Mouse (Mus musculus) megakaryocyte, embryonic 14.5 days (primary cell): ENCODE measurements at regions not wholly inside any gene's neighbourhood (a gene's known extent, or its start where the extent isn't known, plus 50 kb on each side); places are given as distances from the start of the nearest gene placed in this dataset.

Experiments used
- FLI1 ChIP-seq: IDR thresholded peaks from 2 replicates; pipeline ENCODE4 v1.6.1; 2012; ENCODE audit warnings: low read length, inconsistent platforms, mixed read lengths
- GATA1 ChIP-seq: IDR thresholded peaks from 3 replicates; pipeline ENCODE4 v1.6.1; 2012; ENCODE audit warnings: mixed read lengths, low read length, inconsistent platforms, borderline replicate concordance

DNA sequence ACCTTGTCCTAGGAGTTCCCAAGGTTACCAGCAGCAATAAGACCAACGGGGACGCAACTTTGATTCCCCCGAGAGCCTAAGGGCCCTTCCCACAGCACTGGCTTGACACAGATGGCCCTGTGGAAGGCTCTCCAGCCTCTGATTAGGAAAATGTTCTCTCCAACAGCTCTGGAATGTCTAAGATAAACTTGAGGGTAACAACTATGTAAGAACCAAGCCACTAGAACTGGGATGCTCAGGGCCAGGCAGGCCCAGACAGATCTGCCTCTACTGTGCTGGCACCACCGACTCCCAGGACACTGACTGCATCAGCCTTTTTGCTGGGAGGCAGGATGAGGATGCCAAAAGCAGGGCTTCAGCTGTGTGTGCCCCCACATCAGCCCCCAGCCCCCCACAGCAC lies 61.9 kb upstream of the Laptm4a start:
- TF ChIP-seq FLI1 (no peak), GATA1 (no peak)
